Mouse (Mus musculus) MEL (cell line): ENCODE measurements around the gene Synpr. TPM values are rescaled to one million over a fixed set of nuclear protein-coding genes. Genes with fewer than 3 reads are reported as not detected.

Source experiments
- DNase-seq: peaks from one replicate; pipeline ENCODE4 v3.0.0; 2011; ENCODE audit warnings: low read depth, low spot score
- H3K27ac ChIP-seq: 2 replicates; pipeline ENCODE4 v1.5.1; 2012; ENCODE audit warnings: low read depth, mild to moderate bottlenecking, control low read depth, low read length, moderate library complexity; ENCODE audit not compliant: control insufficient read depth
- H3K27me3 ChIP-seq, 2 experiments: fragments of 150-350 bp in 1 of 2; sonication (generic) in 1 of 2; 2 replicates each; pipeline ENCODE4 v1.6.1; 2012; ENCODE audit warnings: low read length in 2 of 2, mild to moderate bottlenecking in 2 of 2, improper control_type of control experiment in 1 of 2, moderate library complexity in 1 of 2; ENCODE audit not compliant: insufficient read depth in 2 of 2, control insufficient read depth in 1 of 2
- H3K36me3 ChIP-seq, 2 experiments: 2 replicates each; pipeline ENCODE4 v1.6.1; 2012 to 2014; ENCODE audit warnings: low read length in 2 of 2, improper control_type of control experiment in 1 of 2, inconsistent platforms in 1 of 2, mild to moderate bottlenecking in 1 of 2; ENCODE audit not compliant: insufficient read depth in 2 of 2, control insufficient read depth in 1 of 2
- H3K4me1 ChIP-seq, 2 experiments: fragments of 150-350 bp in 1 of 2; sonication (generic) in 1 of 2; 2 replicates each; pipeline ENCODE4 v1.6.1; 2012; ENCODE audit warnings: low read length in 2 of 2, improper control_type of control experiment in 1 of 2, mild to moderate bottlenecking in 1 of 2; ENCODE audit not compliant: insufficient read depth in 2 of 2, control insufficient read depth in 1 of 2
- H3K4me3 ChIP-seq, 2 experiments: fragments of 150-350 bp in 1 of 2; sonication (generic) in 1 of 2; 2 replicates each; pipeline ENCODE4 v1.5.1; 2012; ENCODE audit warnings: low read depth in 2 of 2, low read length in 2 of 2, mild to moderate bottlenecking in 2 of 2, moderate library complexity in 2 of 2, control low read depth in 1 of 2, improper control_type of control experiment in 1 of 2; ENCODE audit not compliant: control insufficient read depth in 1 of 2, insufficient read depth in 1 of 2
- H3K79me2 ChIP-seq: 2 replicates; pipeline ENCODE4 v1.6.1; 2012; ENCODE audit warnings: mild to moderate bottlenecking, low read length, moderate library complexity; ENCODE audit not compliant: control insufficient read depth, poor library complexity, insufficient read depth
- H3K9ac ChIP-seq: 2 replicates; pipeline ENCODE4 v1.6.1; 2012; ENCODE audit warnings: low read depth, mild to moderate bottlenecking, control low read depth, low read length, moderate library complexity; ENCODE audit not compliant: control insufficient read depth, poor library complexity, severe bottlenecking
- H3K9me3 ChIP-seq: fragments of 150-350 bp; sonication (generic); replicated peaks from 2 replicates; pipeline ENCODE4 v1.6.1; 2012; ENCODE audit warnings: mild to moderate bottlenecking, low read length, improper control_type of control experiment, moderate library complexity; ENCODE audit not compliant: insufficient read depth
- BHLHE40 ChIP-seq: IDR thresholded peaks from 2 replicates; pipeline ENCODE4 v1.6.1; 2012; ENCODE audit warnings: low read depth, mild to moderate bottlenecking, inconsistent platforms, low read length, improper control_type of control experiment, borderline replicate concordance
- CHD1 ChIP-seq: IDR thresholded peaks from 2 replicates; pipeline ENCODE4 v1.6.1; 2012; ENCODE audit warnings: low read depth, mild to moderate bottlenecking, inconsistent platforms, low read length, improper control_type of control experiment
- CHD2 ChIP-seq: IDR thresholded peaks from 2 replicates; pipeline ENCODE4 v1.6.1; 2011; ENCODE audit warnings: low read length, improper control_type of control experiment
- E2F4 ChIP-seq: IDR thresholded peaks from 2 replicates; pipeline ENCODE4 v1.6.1; 2011; ENCODE audit warnings: low read depth, low read length, improper control_type of control experiment, borderline replicate concordance
- EP300 ChIP-seq, 2 experiments: IDR thresholded peaks; 2 replicates each; pipeline ENCODE4 v1.6.1; 2011; ENCODE audit warnings: improper control_type of control experiment in 2 of 2, low read length in 2 of 2, low read depth in 1 of 2, mild to moderate bottlenecking in 1 of 2
- GATA1 ChIP-seq: IDR thresholded peaks from 2 replicates; pipeline ENCODE4 v1.6.1; 2011; ENCODE audit warnings: low read depth, low read length, improper control_type of control experiment
- HCFC1 ChIP-seq: IDR thresholded peaks from 2 replicates; pipeline ENCODE4 v1.6.1; 2012; ENCODE audit warnings: low read depth, mild to moderate bottlenecking, inconsistent platforms, low read length, improper control_type of control experiment, moderate library complexity
- MXI1 ChIP-seq: IDR thresholded peaks from 2 replicates; pipeline ENCODE4 v1.6.1; 2011; ENCODE audit warnings: mild to moderate bottlenecking, low read depth, low read length, improper control_type of control experiment
- NRF1 ChIP-seq: IDR thresholded peaks from 2 replicates; pipeline ENCODE4 v1.6.1; 2014; ENCODE audit warnings: low read depth, mild to moderate bottlenecking, inconsistent platforms, low read length, improper control_type of control experiment, moderate library complexity; ENCODE audit not compliant: poor library complexity, insufficient read depth, severe bottlenecking
- POLR2AphosphoS2 ChIP-seq: IDR thresholded peaks from 2 replicates; pipeline ENCODE4 v1.6.1; 2011; ENCODE audit warnings: low read length, improper control_type of control experiment
- POLR2AphosphoS5 ChIP-seq: IDR thresholded peaks from 2 replicates; pipeline ENCODE4 v1.6.1; 2012; ENCODE audit warnings: low read depth, borderline replicate concordance, mild to moderate bottlenecking, inconsistent platforms, low read length, moderate library complexity, mixed read lengths
- RAD21 ChIP-seq: IDR thresholded peaks from 2 replicates; pipeline ENCODE4 v1.6.1; 2011; ENCODE audit warnings: mild to moderate bottlenecking, low read depth, low read length, improper control_type of control experiment
- SIN3A ChIP-seq: IDR thresholded peaks from 2 replicates; pipeline ENCODE4 v1.6.1; 2012; ENCODE audit warnings: low read length, improper control_type of control experiment, inconsistent platforms
- SMC3 ChIP-seq: IDR thresholded peaks from 2 replicates; pipeline ENCODE4 v1.6.1; 2011; ENCODE audit warnings: low read depth, low read length, improper control_type of control experiment
- TCF12 ChIP-seq: IDR thresholded peaks from 2 replicates; pipeline ENCODE4 v1.6.1; 2014; ENCODE audit warnings: low read depth, mild to moderate bottlenecking, inconsistent platforms, low read length, improper control_type of control experiment, moderate library complexity
- UBTF ChIP-seq: IDR thresholded peaks from 2 replicates; pipeline ENCODE4 v1.6.1; 2012; ENCODE audit warnings: low read depth, mild to moderate bottlenecking, inconsistent platforms, low read length, improper control_type of control experiment, moderate library complexity, borderline replicate concordance; ENCODE audit not compliant: insufficient read depth
- USF1 ChIP-seq: IDR thresholded peaks from 2 replicates; pipeline ENCODE4 v1.6.1; 2014; ENCODE audit warnings: low read depth, mild to moderate bottlenecking, inconsistent platforms, low read length, improper control_type of control experiment, moderate library complexity
- USF2 ChIP-seq, 2 experiments: IDR thresholded peaks; 2 replicates each; pipeline ENCODE4 v1.6.1; 2011 to 2012; ENCODE audit warnings: improper control_type of control experiment in 2 of 2, low read length in 2 of 2, borderline replicate concordance in 1 of 2, inconsistent platforms in 1 of 2, low read depth in 1 of 2, mild to moderate bottlenecking in 1 of 2; ENCODE audit not compliant: insufficient read depth in 1 of 2
- ZC3H11A ChIP-seq: IDR thresholded peaks from 2 replicates; pipeline ENCODE4 v1.6.1; 2012; ENCODE audit warnings: low read depth, mild to moderate bottlenecking, inconsistent platforms, low read length, improper control_type of control experiment
- ZKSCAN1 ChIP-seq: IDR thresholded peaks from 2 replicates; pipeline ENCODE4 v1.6.1; 2012; ENCODE audit warnings: low read depth, mild to moderate bottlenecking, inconsistent platforms, low read length, improper control_type of control experiment, moderate library complexity
- ZNF384 ChIP-seq: IDR thresholded peaks from 2 replicates; pipeline ENCODE4 v1.6.1; 2012; ENCODE audit warnings: low read depth, mild to moderate bottlenecking, inconsistent platforms, low read length, improper control_type of control experiment
- polyA plus RNA-seq, 2 experiments: library from polyadenylated mRNA; stranded (reverse) in 1 of 2; unstranded in 1 of 2; fragments of >175 nt in 1 of 2; fragments of >200 nt in 1 of 2; gene quantifications; 2 replicates each; pipeline versions ENCODE4 v1.2.1 to v1.2.4; 2012; ENCODE audit warnings: low replicate concordance in 2 of 2, low read depth in 1 of 2; ENCODE audit not compliant: insufficient read length in 2 of 2, insufficient read depth in 1 of 2, missing spikeins in 1 of 2
- total RNA-seq: library from RNA; depleted of rRNA; stranded (reverse); fragments of 300-350 nt; gene quantifications from 2 replicates; pipeline ENCODE4 v1.2.3, GENCODE M21; 2012

Synpr gene
- total and polyA plus RNA-seq, 3 experiments: not detected

DNA sequence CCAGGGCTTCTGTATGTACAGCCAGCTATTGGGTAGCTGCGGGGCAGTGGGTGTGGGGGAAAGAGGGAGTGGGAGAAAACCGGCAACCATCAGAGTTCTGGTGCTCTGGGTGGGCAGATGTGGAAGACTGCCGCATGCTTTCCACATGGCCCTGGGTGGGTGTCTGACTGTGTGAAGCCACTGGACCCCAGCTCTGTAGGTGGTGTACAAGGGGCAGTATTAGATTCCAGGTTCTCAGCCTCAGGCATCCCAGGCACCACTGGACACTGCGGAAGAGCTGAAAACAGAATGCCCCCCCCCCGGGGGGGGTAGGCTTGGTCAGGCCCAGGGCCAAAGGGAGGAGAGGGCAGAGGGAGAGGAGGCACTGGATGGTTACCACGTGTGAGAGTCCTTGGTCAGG lies 156.1 kb downstream of the Synpr start:
- Histone ChIP-seq H3K27ac (no peak overlapping the region), H3K9me3 (no peaks in the 10 kb centered on the region), H3K36me3 (no peaks in the 10 kb centered on the region), H3K4me3 (no peak overlapping the region), H3K9ac (no peak overlapping the region), H3K4me1 (no peaks in the 10 kb centered on the region), H3K27me3 (no peaks in the 10 kb centered on the region), H3K79me2 (no peaks in the 10 kb centered on the region)
- no peak for DNase-seq
- TF ChIP-seq SIN3A (no peak), ZC3H11A (no peak), MXI1 (no peak), TCF12 (no peak), RAD21 (no peak), NRF1 (no peak), ZKSCAN1 (no peak), BHLHE40 (no peak), E2F4 (no peak), USF2 (IDR thresholded peaks at IDR 0.05; ENCODE audit: borderline replicate concordance in 1 of 2, insufficient read depth in 1 of 2, low read depth in 1 of 2, low read length in 2 of 2) (no peak), GATA1 (no peak), UBTF (no peak), CHD1 (no peak), ZNF384 (no peak), POLR2AphosphoS5 (no peak), USF1 (no peak), HCFC1 (no peak), POLR2AphosphoS2 (no peak)

DNA sequence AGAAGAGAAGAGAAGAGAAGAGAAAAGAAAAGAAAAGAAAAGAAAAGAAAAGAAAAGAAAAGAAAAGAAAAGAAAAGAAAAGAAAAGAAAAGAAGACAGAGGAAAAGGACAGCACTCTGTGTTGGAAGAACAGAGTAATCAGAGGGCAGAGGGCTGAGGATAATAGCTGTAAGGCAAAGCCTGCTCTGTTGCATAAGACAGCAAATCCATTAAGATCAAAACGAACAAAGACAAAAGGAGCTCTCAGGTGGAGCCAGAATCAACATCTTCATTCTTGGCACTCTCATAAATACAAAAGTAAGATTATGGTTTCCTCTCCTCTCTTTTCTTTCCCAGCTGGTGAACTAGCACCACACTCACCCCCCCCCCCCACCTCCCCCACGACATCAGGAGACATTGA lies 160.3 kb downstream of the Synpr start:
- TF ChIP-seq EP300 (IDR thresholded peaks at IDR 0.05; ENCODE audit: low read depth in 1 of 2, low read length in 2 of 2) (no peak), POLR2AphosphoS5 (no peak), CHD2 (no peak), ZC3H11A (no peak), SIN3A (no peak), ZNF384 (no peak), SMC3 (no peak), USF2 (IDR thresholded peaks at IDR 0.05; ENCODE audit: borderline replicate concordance in 1 of 2, insufficient read depth in 1 of 2, low read depth in 1 of 2, low read length in 2 of 2) (no peak)
- Histone ChIP-seq H3K36me3 (no peaks in the 10 kb centered on the region), H3K4me3 (no peak overlapping the region), H3K9me3 (no peaks in the 10 kb centered on the region), H3K4me1 (no peaks in the 10 kb centered on the region), H3K9ac (no peak overlapping the region), H3K27me3 (no peaks in the 10 kb centered on the region), H3K79me2 (no peaks in the 10 kb centered on the region), H3K27ac (no peak overlapping the region)
- no peak for DNase-seq
